Mouse (Mus musculus): ENCODE measurements at regions not wholly inside any gene's neighbourhood (a gene's known extent, or its start where the extent isn't known, plus 50 kb on each side); places are given as distances from the start of the nearest gene placed in this dataset.

GRCm38 (mm10) chr16:7632474-7632873 is 792.5 kb downstream of the Tmem114 start:
- TF ChIP-seq MYOD1 (IDR thresholded peaks at IDR 0.05; ENCODE audit: control insufficient read depth in 1 of 3, insufficient read length in 2 of 3, low read depth in 2 of 3) (no peak), POLR2A (IDR thresholded peaks at IDR 0.05; ENCODE audit: insufficient read length, low read depth) (no peak), SRF (IDR thresholded peaks at IDR 0.05; ENCODE audit: control insufficient read depth, insufficient read length, low read depth) (no peak), TCF3 (IDR thresholded peaks at IDR 0.05; ENCODE audit: insufficient read length, low read depth) (no peak), POLR2AphosphoS2 (IDR thresholded peaks at IDR 0.05; ENCODE audit: insufficient read length, low read depth) (no peak), CEBPB (IDR thresholded peaks at IDR 0.05; ENCODE audit: insufficient read depth, poor library complexity, severe bottlenecking) (no peak), TCF12 (IDR thresholded peaks at IDR 0.05; ENCODE audit: insufficient read depth, poor library complexity, severe bottlenecking) (no peak), MYOG (IDR thresholded peaks at IDR 0.05; ENCODE audit: control insufficient read depth in 1 of 3, insufficient read depth in 1 of 3, insufficient read length in 2 of 3, low read depth in 2 of 3) (no peak), REST (IDR thresholded peaks at IDR 0.05; ENCODE audit: insufficient read depth, insufficient read length) (no peak), USF1 (IDR thresholded peaks at IDR 0.05; ENCODE audit: low read depth) (no peak)
- Histone ChIP-seq H3K27me3 (ENCODE audit: control insufficient read depth, insufficient read depth, insufficient read length) (no peaks in the 10 kb centered on the region), H3K4me2 (ENCODE audit: low read depth) (no peak overlapping the region), H3K36me3 (ENCODE audit: control insufficient read depth, insufficient read depth) (no peaks in the 10 kb centered on the region), H3K79me2 (ENCODE audit: control insufficient read depth, insufficient read depth) (no peaks in the 10 kb centered on the region), H3K4me3 (no peak overlapping the region), H3ac (ENCODE audit: control insufficient read depth, insufficient read length) (no peak overlapping the region)

- Histone ChIP-seq H3K36me3 (ENCODE audit: control insufficient read depth, insufficient read depth) (no peaks in the 10 kb centered on the region), H3K27me3 (ENCODE audit: control insufficient read depth, insufficient read depth, insufficient read length) (no peaks in the 10 kb centered on the region), H3K79me2 (ENCODE audit: control insufficient read depth, insufficient read depth) (no peaks in the 10 kb centered on the region), H3K4me2 (ENCODE audit: low read depth) (no peak overlapping the region), H3K4me3 (no peak overlapping the region), H3ac (ENCODE audit: control insufficient read depth, insufficient read length) (no peak overlapping the region)
- TF ChIP-seq MYOG (IDR thresholded peaks at IDR 0.05; ENCODE audit: control insufficient read depth in 1 of 3, insufficient read depth in 1 of 3, insufficient read length in 2 of 3, low read depth in 2 of 3) (no peak), POLR2AphosphoS2 (IDR thresholded peaks at IDR 0.05; ENCODE audit: insufficient read length, low read depth) (no peak), CEBPB (IDR thresholded peaks at IDR 0.05; ENCODE audit: insufficient read depth, poor library complexity, severe bottlenecking) (no peak), REST (IDR thresholded peaks at IDR 0.05; ENCODE audit: insufficient read depth, insufficient read length) (no peak), MYOD1 (IDR thresholded peaks at IDR 0.05; ENCODE audit: control insufficient read depth in 1 of 3, insufficient read length in 2 of 3, low read depth in 2 of 3) (no peak), E2F4 (IDR thresholded peaks at IDR 0.05; ENCODE audit: insufficient read depth) (no peak), SRF (IDR thresholded peaks at IDR 0.05; ENCODE audit: control insufficient read depth, insufficient read length, low read depth) (no peak), MAX (IDR thresholded peaks at IDR 0.05; ENCODE audit: low read depth) (no peak), POLR2A (IDR thresholded peaks at IDR 0.05; ENCODE audit: insufficient read length, low read depth) (no peak), USF1 (IDR thresholded peaks at IDR 0.05; ENCODE audit: low read depth) (no peak), TCF12 (IDR thresholded peaks at IDR 0.05; ENCODE audit: insufficient read depth, poor library complexity, severe bottlenecking) (no peak)
Observed at GRCm38 (mm10) chr16:7628351-7628750, 796.6 kb downstream of the Tmem114 start.

GRCm38 (mm10) chr16:7606602-7607001 is 818.3 kb downstream of the Tmem114 start:
- Histone ChIP-seq H3ac (ENCODE audit: control insufficient read depth, insufficient read length) (no peak overlapping the region), H3K4me3 (no peak overlapping the region), H3K27me3 (ENCODE audit: control insufficient read depth, insufficient read depth, insufficient read length) (no peaks in the 10 kb centered on the region), H3K36me3 (ENCODE audit: control insufficient read depth, insufficient read depth) (no peaks in the 10 kb centered on the region), H3K4me2 (ENCODE audit: low read depth) (no peak overlapping the region), H3K79me2 (ENCODE audit: control insufficient read depth, insufficient read depth) (no peaks in the 10 kb centered on the region)
- TF ChIP-seq CEBPB (IDR thresholded peaks at IDR 0.05; ENCODE audit: insufficient read depth, poor library complexity, severe bottlenecking) (no peak), REST (IDR thresholded peaks at IDR 0.05; ENCODE audit: insufficient read depth, insufficient read length) (no peak), MAX (IDR thresholded peaks at IDR 0.05; ENCODE audit: low read depth) (no peak), E2F4 (IDR thresholded peaks at IDR 0.05; ENCODE audit: insufficient read depth) (no peak), USF1 (IDR thresholded peaks at IDR 0.05; ENCODE audit: low read depth) (no peak), POLR2AphosphoS2 (IDR thresholded peaks at IDR 0.05; ENCODE audit: insufficient read length, low read depth) (no peak), MYOD1 (IDR thresholded peaks at IDR 0.05; ENCODE audit: control insufficient read depth in 1 of 3, insufficient read length in 2 of 3, low read depth in 2 of 3) (no peak), TCF12 (IDR thresholded peaks at IDR 0.05; ENCODE audit: insufficient read depth, poor library complexity, severe bottlenecking) (no peak), POLR2A (IDR thresholded peaks at IDR 0.05; ENCODE audit: insufficient read length, low read depth) (no peak), SRF (IDR thresholded peaks at IDR 0.05; ENCODE audit: control insufficient read depth, insufficient read length, low read depth) (no peak), TCF3 (IDR thresholded peaks at IDR 0.05; ENCODE audit: insufficient read length, low read depth) (no peak), MYOG (IDR thresholded peaks at IDR 0.05; ENCODE audit: control insufficient read depth in 1 of 3, insufficient read depth in 1 of 3, insufficient read length in 2 of 3, low read depth in 2 of 3) (no peak)

- no peaks in the 10 kb centered on the region for H3K79me2 ChIP-seq (ENCODE audit: control insufficient read depth, insufficient read depth)
- H3K4me2 ChIP-seq (ENCODE audit: low read depth) = no peak overlapping the region
- no peaks in the 10 kb centered on the region for H3K27me3 ChIP-seq (ENCODE audit: control insufficient read depth, insufficient read depth, insufficient read length)
- H3K36me3 ChIP-seq (ENCODE audit: control insufficient read depth, insufficient read depth) = no peaks in the 10 kb centered on the region
- TF ChIP-seq POLR2AphosphoS2 (IDR thresholded peaks at IDR 0.05; ENCODE audit: insufficient read length, low read depth) = no peak
- no peak for TF ChIP-seq E2F4 (IDR thresholded peaks at IDR 0.05; ENCODE audit: insufficient read depth)
- TF ChIP-seq CEBPB (IDR thresholded peaks at IDR 0.05; ENCODE audit: insufficient read depth, poor library complexity, severe bottlenecking) = no peak
- TF ChIP-seq MYOG (IDR thresholded peaks at IDR 0.05; ENCODE audit: control insufficient read depth in 1 of 3, insufficient read depth in 1 of 3, insufficient read length in 2 of 3, low read depth in 2 of 3) = no peak
- TF ChIP-seq MAX (IDR thresholded peaks at IDR 0.05; ENCODE audit: low read depth) = no peak
- no peak for TF ChIP-seq USF1 (IDR thresholded peaks at IDR 0.05; ENCODE audit: low read depth)
- no peak for TF ChIP-seq SRF (IDR thresholded peaks at IDR 0.05; ENCODE audit: control insufficient read depth, insufficient read length, low read depth)
- TF ChIP-seq REST (IDR thresholded peaks at IDR 0.05; ENCODE audit: insufficient read depth, insufficient read length) = no peak
- TF ChIP-seq MYOD1 (IDR thresholded peaks at IDR 0.05; ENCODE audit: control insufficient read depth in 1 of 3, insufficient read length in 2 of 3, low read depth in 2 of 3) = no peak
- no peak for TF ChIP-seq POLR2A (IDR thresholded peaks at IDR 0.05; ENCODE audit: insufficient read length, low read depth)
- TF ChIP-seq TCF12 (IDR thresholded peaks at IDR 0.05; ENCODE audit: insufficient read depth, poor library complexity, severe bottlenecking) = no peak
- TF ChIP-seq TCF3 (IDR thresholded peaks at IDR 0.05; ENCODE audit: insufficient read length, low read depth) = no peak
- H3ac ChIP-seq (ENCODE audit: control insufficient read depth, insufficient read length) = no peak overlapping the region
- no peak overlapping the region for H3K4me3 ChIP-seq
Observed at GRCm38 (mm10) chr16:7602428-7602827, 822.5 kb downstream of the Tmem114 start.

Measured in myocyte (in vitro differentiated cells).